Mouse (Mus musculus) limb, embryonic 13.5 days (tissue): ENCODE data around the gene Nlgn3. TPM values are rescaled to one million over a fixed set of nuclear protein-coding genes. Genes with fewer than 3 reads are reported as not detected.

Experiments
- ATAC-seq: fragments of 200-750 bp; cut with Nextera tagmentation; 2 replicates; pipeline ENCODE4 v1.8.0; 2017; ENCODE audit warnings: low read depth, moderate number of reproducible peaks, moderate TSS enrichment; ENCODE audit not compliant: low FRiP score
- H3K27ac ChIP-seq: fragments of 300-500 bp; sonication (generic); 2 replicates; pipeline ENCODE4 v1.5.1; 2015; ENCODE audit warnings: inconsistent platforms, mild to moderate bottlenecking, moderate library complexity
- H3K27me3 ChIP-seq: fragments of 300-500 bp; sonication (generic); 2 replicates; pipeline ENCODE4 v1.6.1; 2015; ENCODE audit warnings: mild to moderate bottlenecking, inconsistent platforms
- H3K36me3 ChIP-seq: fragments of 300-500 bp; sonication (generic); 2 replicates; pipeline ENCODE4 v1.6.1; 2015; ENCODE audit warnings: inconsistent platforms, mild to moderate bottlenecking, moderate library complexity
- H3K4me1 ChIP-seq: fragments of 300-500 bp; sonication (generic); 2 replicates; pipeline ENCODE4 v1.6.1; 2015; ENCODE audit warnings: inconsistent platforms
- H3K4me2 ChIP-seq: fragments of 300-500 bp; sonication (generic); replicated peaks from 2 replicates; pipeline ENCODE4 v1.6.1; 2015; ENCODE audit warnings: inconsistent platforms, mild to moderate bottlenecking, moderate library complexity
- H3K4me3 ChIP-seq: fragments of 300-500 bp; sonication (generic); 2 replicates; pipeline ENCODE4 v1.5.1; 2015; ENCODE audit warnings: moderate library complexity, mild to moderate bottlenecking, inconsistent platforms
- H3K9ac ChIP-seq: fragments of 300-500 bp; sonication (generic); 2 replicates; pipeline ENCODE4 v1.6.1; 2015; ENCODE audit warnings: mild to moderate bottlenecking, inconsistent platforms
- H3K9me3 ChIP-seq: fragments of 300-500 bp; sonication (generic); 2 replicates; pipeline ENCODE4 v1.6.1; 2016; ENCODE audit warnings: inconsistent platforms
- WGBS: fragments of 180-500 bp; shearing (Covaris S2); methylation state at CpG from one replicate; pipeline ENCODE4 v1.1.7; 2015; 5-methylcytosine and 5-hydroxymethylcytosine counted together
- polyA plus RNA-seq: library from polyadenylated mRNA; unstranded; fragments of >200 nt; fragmentation: Nextera tagmentation; extraction: Ambion mirVana; gene quantifications from 2 replicates; pipeline ENCODE4 v1.2.1, GENCODE M21; 2015

Nlgn3 gene
- polyA plus RNA-seq, 1 experiment from 2014 or later: 19.9 TPM

DNA sequence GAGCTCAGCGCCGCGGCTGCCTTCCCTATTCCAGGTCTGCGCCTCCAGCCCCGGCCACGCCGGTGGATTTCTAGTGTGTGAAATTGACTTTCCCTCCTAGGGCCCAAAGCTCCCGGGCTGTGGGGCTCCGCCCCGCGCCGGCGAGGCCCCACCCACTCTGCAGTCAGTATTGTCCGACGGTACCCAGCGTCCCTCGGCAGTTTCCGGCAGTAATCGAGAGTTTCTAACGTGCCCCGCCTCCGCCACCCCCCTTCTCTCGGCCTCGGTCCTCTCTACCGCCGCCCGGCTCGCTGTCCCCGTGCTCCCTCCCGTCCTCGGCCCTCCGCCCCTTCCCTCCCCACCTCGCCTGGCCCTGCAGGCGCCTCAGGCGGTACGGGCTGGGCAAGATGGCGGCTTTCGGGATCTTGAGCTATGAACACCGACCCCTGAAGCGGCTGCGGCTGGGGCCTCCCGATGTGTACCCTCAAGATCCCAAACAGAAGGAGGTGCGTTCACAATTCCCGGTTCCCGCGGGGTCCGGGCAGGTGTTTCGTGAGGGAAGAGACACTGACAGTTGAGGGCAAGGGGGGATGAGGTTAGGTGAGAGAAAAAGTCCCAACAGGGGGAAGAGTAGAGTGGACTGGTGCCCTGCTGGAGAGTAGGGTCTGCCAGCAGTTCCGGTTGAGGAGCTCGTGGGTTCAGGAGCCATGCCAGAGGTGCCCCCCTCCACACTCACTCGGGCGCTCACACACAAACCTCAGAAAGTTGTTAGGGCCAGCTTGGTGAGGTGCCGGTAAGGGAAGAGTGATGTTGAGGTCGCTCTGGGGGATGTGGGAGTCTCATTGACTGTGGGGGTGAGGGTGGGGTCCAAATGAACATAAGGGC lies 24.9 kb upstream of the Nlgn3 start, which contains the start of gene Med12:
Med12 (plus strand) TSS at position 156 of the 864 bp plus-strand sequence.
- Histone ChIP-seq H3K4me3 (peak within 1 kb of the TSS; percentile 58), H3K4me2 (peak within 1 kb of the TSS; percentile 63), H3K9me3 (no peaks in the 10 kb centered on the region), H3K36me3 (peaks cover 20% of the 10 kb centered on the region), H3K27ac (peak within 1 kb of the TSS; percentile 84), H3K27me3 (peaks cover 19% of the 10 kb centered on the region; the same call in 1 of the 2 replicates), H3K9ac (peak within 1 kb of the TSS; percentile 73), H3K4me1 (peaks cover 10% of the 10 kb centered on the region)
- peak; percentile 98 for ATAC-seq
- 16% methylated on average over 45 of the region's 54 CpGs for WGBS

GRCm38 (mm10) chrX:101282813-101283212 lies 16.2 kb upstream of the Nlgn3 start:
- H3K27ac ChIP-seq: no peak overlapping the region
- no peaks in the 10 kb centered on the region for H3K4me1 ChIP-seq
- H3K27me3 ChIP-seq: peaks cover 8% of the 10 kb centered on the region
- H3K4me3 ChIP-seq: no peak overlapping the region
- 72% methylated on average over 6 of the region's 6 CpGs for WGBS
- H3K9me3 ChIP-seq: no peaks in the 10 kb centered on the region
- H3K4me2 ChIP-seq: no peak overlapping the region
- no peak overlapping the region for H3K9ac ChIP-seq
- no peak for ATAC-seq
- H3K36me3 ChIP-seq: peaks cover 85% of the 10 kb centered on the region

DNA sequence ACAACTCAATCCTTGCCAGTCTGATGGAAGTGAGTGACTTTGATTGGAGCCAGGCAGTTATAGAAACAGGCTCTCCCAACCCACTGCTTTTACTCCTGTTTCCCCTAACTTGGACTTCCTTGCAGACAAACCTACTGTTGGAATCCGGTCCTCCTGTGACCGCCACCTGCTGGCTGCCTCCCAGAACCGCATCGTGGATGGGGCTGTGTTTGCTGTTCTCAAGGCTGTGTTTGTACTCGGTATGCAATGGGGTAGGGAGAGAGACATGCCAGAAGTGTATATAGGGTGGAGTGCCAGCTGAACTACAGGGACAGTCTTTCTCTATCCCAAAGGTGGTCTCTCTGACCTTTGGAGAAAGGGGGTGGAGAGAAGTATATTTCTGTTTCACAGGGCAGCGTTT lies 13.4 kb upstream of the Nlgn3 start:
- Histone ChIP-seq H3K27ac (no peak overlapping the region), H3K9me3 (no peaks in the 10 kb centered on the region), H3K36me3 (peaks cover 89% of the 10 kb centered on the region), H3K27me3 (peaks cover 7% of the 10 kb centered on the region), H3K4me1 (no peaks in the 10 kb centered on the region), H3K4me2 (no peak overlapping the region), H3K4me3 (no peak overlapping the region), H3K9ac (no peak overlapping the region)
- 31% methylated on average over 6 of the region's 6 CpGs for WGBS
- 0 out of 2 replicates have a peak, but pooled peaks have one; percentile 54 for ATAC-seq

DNA sequence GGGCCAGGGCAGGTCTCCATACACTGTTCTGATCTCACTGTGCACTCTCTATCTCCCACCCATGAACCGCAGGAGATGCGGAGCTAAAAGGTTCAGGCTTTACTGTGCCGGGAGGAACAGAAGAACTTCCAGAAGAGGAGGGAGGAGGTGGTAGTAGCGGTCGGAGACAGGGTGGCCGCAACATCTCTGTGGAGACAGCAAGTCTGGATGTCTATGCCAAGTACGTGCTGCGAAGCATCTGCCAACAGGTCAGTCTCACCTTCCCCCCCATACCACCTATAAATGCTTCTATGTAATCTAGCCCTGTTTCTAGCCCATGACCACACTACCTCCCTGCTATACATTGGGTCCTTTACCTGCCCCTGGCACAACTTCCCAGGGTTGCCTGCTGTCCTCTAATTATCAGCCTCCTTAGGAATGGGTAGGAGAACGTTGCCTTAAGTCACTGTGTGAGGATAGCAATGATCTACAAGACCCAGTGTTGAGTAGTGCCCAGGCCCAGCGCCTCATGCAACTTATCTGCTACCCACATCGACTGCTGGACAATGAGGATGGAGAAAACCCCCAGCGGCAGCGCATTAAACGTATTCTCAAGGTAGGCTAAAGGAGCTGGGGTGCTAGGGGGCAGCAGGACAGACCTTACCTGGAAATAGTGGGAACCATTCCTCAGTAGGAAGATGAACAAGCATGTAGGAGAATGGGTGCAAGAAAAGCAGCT lies 12.9 kb upstream of the Nlgn3 start:
- Histone ChIP-seq H3K27ac (no peak overlapping the region), H3K36me3 (peaks cover 87% of the 10 kb centered on the region), H3K9me3 (no peaks in the 10 kb centered on the region), H3K4me3 (no peak overlapping the region), H3K4me1 (no peaks in the 10 kb centered on the region), H3K9ac (no peak overlapping the region), H3K27me3 (peaks cover 6% of the 10 kb centered on the region), H3K4me2 (no peak overlapping the region)
- no peak for ATAC-seq
- WGBS: 90% methylated on average over 14 of the region's 14 CpGs

DNA sequence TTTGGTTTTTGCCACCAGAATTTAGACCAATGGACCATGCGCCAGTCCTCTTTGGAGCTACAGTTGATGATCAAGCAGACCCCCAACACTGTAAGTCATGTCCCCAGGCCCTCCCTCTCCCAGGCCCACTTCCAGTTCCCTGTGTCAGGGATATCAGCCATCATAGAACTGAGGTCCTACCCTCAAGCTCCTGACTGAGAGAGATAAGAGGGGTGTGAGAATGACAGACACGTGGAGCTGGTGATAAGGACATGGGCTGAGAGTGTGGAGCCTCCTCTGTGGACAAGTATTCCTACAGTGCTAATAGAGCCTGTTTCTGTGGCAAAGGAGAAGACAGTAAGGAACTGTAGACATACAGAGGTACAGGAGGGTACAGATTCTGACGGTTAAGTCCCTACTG lies 11.4 kb upstream of the Nlgn3 start:
- Histone ChIP-seq H3K36me3 (peaks cover 91% of the 10 kb centered on the region), H3K9me3 (no peaks in the 10 kb centered on the region), H3K4me1 (no peaks in the 10 kb centered on the region), H3K9ac (no peak overlapping the region), H3K4me2 (no peak overlapping the region), H3K27ac (no peak overlapping the region), H3K27me3 (peaks cover 6% of the 10 kb centered on the region), H3K4me3 (no peak overlapping the region)
- ATAC-seq: no peak
- WGBS: 86% methylated on average over 3 of the region's 3 CpGs

DNA sequence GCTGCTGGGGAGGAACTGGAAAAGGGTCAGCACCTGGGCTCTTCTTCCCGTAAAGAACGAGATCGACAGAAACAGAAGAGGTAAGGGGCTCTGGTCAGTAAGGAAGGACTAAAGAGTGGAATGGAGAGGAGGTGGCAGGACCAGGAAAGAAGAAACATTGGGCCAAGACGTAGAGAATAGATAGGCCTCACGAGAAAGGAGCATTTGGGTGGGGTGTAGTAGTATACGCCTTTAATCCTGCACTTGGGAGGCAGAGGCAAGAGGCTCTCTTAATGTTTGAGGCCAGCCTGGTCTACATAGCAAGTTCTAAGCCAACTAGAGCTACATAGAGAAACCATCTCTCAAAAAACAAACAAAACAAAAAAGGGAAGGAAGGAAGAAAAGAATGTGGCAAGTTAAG lies 10.5 kb upstream of the Nlgn3 start:
- no peak overlapping the region for H3K4me3 ChIP-seq
- peaks cover 91% of the 10 kb centered on the region for H3K36me3 ChIP-seq
- H3K9me3 ChIP-seq: no peaks in the 10 kb centered on the region
- H3K9ac ChIP-seq: no peak overlapping the region
- no peak for ATAC-seq
- no peaks in the 10 kb centered on the region for H3K4me1 ChIP-seq
- no peak overlapping the region for H3K27ac ChIP-seq
- H3K27me3 ChIP-seq: peaks cover 6% of the 10 kb centered on the region
- H3K4me2 ChIP-seq: no peak overlapping the region
- 94% methylated on average over 6 of the region's 6 CpGs for WGBS

GRCm38 (mm10) chrX:101289037-101289436 lies 9.9 kb upstream of the Nlgn3 start:
- WGBS: 89% methylated on average over 7 of the region's 7 CpGs
- H3K27me3 ChIP-seq: peaks cover 6% of the 10 kb centered on the region
- no peak for ATAC-seq
- no peaks in the 10 kb centered on the region for H3K4me1 ChIP-seq
- H3K9ac ChIP-seq: no peak overlapping the region
- no peaks in the 10 kb centered on the region for H3K9me3 ChIP-seq
- peaks cover 91% of the 10 kb centered on the region for H3K36me3 ChIP-seq
- no peak overlapping the region for H3K27ac ChIP-seq
- no peak overlapping the region for H3K4me2 ChIP-seq
- no peak overlapping the region for H3K4me3 ChIP-seq

DNA sequence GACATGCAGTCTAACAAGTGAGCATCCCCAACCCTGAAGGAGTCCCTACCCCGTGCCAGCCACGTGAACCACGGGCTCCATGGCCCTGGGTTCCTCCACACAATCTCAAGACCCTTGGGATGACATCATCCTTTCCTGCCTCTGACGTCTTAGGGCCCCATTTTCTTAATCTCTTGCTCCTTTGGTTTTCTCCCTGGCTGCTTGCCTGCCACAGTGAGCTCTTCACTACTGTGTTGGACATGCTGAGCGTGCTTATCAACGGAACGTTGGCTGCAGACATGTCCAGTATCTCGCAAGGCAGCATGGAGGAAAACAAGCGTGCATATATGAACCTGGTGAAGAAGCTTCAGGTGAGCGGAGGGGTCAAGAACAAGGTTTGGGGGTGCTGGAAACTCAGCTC lies 8.9 kb upstream of the Nlgn3 start:
- Histone ChIP-seq H3K4me3 (no peak overlapping the region), H3K36me3 (peaks cover 90% of the 10 kb centered on the region), H3K9ac (no peak overlapping the region), H3K4me1 (no peaks in the 10 kb centered on the region), H3K4me2 (no peak overlapping the region), H3K27ac (no peak overlapping the region), H3K9me3 (no peaks in the 10 kb centered on the region), H3K27me3 (peaks cover 7% of the 10 kb centered on the region)
- ATAC-seq: no peak
- 89% methylated on average over 10 of the region's 10 CpGs for WGBS

GRCm38 (mm10) chrX:101299473-101300426 lies 782 bp downstream of the Nlgn3 start:
- H3K9ac ChIP-seq: peak overlapping the region; percentile 68
- peak overlapping the region; percentile 49 for H3K4me3 ChIP-seq
- ATAC-seq: peak; percentile 87
- peaks cover 13% of the 10 kb centered on the region for H3K27me3 ChIP-seq
- peak overlapping the region; percentile 62 for H3K4me2 ChIP-seq
- no peaks in the 10 kb centered on the region for H3K9me3 ChIP-seq
- peaks cover 29% of the 10 kb centered on the region for H3K36me3 ChIP-seq
- H3K4me1 ChIP-seq: peaks cover 28% of the 10 kb centered on the region
- peak overlapping the region; percentile 72 for H3K27ac ChIP-seq
- 29% methylated on average over 11 of the region's 13 CpGs for WGBS

GRCm38 (mm10) chrX:101300427-101301030 lies 1.6 kb downstream of the Nlgn3 start:
- ATAC-seq: peak; percentile 25
- peaks cover 16% of the 10 kb centered on the region for H3K27me3 ChIP-seq
- peaks cover 24% of the 10 kb centered on the region for H3K36me3 ChIP-seq
- H3K27ac ChIP-seq: peak overlapping the region; percentile 72
- 36% methylated on average over 13 of the region's 13 CpGs for WGBS
- H3K4me3 ChIP-seq: peak overlapping the region; percentile 49
- H3K9me3 ChIP-seq: no peaks in the 10 kb centered on the region
- peak overlapping the region; percentile 39 for H3K9ac ChIP-seq
- H3K4me2 ChIP-seq: peak overlapping the region; percentile 62
- H3K4me1 ChIP-seq: peaks cover 28% of the 10 kb centered on the region

DNA sequence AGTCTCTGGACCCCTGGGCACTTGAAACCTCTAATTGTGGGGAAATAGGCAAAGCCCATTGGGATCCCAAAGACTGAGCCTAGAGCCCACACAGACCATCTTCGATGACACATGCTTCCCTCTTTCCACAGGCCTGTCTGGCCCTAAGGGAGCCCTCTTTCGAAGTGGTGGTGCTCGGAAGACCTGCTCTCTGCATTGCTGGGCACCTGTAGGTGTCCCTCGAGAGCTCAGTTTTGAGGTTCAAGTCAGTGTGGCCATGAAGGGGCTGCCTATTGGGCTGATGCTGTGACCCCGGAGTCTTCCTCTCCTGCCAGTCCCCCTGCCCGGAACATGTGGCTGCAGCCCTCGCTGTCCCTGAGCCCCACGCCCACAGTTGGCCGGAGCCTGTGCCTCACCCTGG lies 2.7 kb downstream of the Nlgn3 start:
- peaks cover 16% of the 10 kb centered on the region for H3K27me3 ChIP-seq
- WGBS: 77% methylated on average over 9 of the region's 9 CpGs

More for the DNA sequence above, 2.7 kb downstream of the Nlgn3 start:
- peaks cover 28% of the 10 kb centered on the region for H3K4me1 ChIP-seq
- no peaks in the 10 kb centered on the region for H3K9me3 ChIP-seq
- peaks cover 12% of the 10 kb centered on the region for H3K36me3 ChIP-seq
- ATAC-seq: no peak
- no peak overlapping the region for H3K9ac ChIP-seq
- no peak overlapping the region for H3K4me3 ChIP-seq
- peak overlapping the region; percentile 62 for H3K4me2 ChIP-seq
- H3K27ac ChIP-seq: no peak overlapping the region; the same call in 1 of the 2 replicates
